Mouse (Mus musculus): ENCODE results near the gene Dennd1a.

Gene Dennd1a

DNA sequence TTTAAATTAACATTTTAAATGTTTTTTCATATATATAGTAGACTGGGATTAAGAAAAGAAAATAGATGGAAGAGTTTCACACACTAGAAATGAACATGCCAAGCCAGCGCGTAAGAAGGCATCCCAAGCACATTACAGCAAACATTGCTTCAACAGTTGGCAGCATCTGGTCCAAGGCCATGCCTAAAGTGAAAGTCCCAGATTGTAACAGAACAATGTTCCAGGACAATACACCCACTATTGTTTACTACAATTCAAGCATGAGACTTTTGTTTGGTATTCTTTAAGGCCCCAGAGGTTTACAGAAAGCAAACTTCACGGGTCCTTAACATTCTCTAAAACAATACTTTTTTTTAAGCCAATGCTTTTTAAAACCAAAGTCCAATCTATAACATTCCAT is 124.7 kb downstream of the Dennd1a start:
- DNase-seq: no peak

DNA sequence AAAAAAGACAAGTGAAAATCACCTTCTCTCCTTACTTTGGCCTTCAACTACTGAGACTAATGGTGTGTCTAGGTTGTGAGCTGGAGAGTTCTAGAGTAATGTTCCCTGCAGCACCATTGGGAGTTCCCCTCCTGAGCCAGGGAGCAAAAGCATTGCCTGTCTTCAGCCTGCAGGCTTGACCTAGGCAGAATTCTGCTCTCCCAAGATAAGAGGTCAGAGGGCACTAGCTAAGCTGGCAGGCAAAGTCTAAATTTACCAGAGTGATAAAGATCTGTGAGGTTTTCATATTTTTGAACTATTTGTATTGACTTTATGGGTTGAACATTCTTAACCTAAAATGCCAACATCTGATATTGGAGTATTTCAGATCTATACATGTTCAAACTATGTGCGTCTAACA is 125.7 kb downstream of the Dennd1a start:
- no peak for DNase-seq

DNA sequence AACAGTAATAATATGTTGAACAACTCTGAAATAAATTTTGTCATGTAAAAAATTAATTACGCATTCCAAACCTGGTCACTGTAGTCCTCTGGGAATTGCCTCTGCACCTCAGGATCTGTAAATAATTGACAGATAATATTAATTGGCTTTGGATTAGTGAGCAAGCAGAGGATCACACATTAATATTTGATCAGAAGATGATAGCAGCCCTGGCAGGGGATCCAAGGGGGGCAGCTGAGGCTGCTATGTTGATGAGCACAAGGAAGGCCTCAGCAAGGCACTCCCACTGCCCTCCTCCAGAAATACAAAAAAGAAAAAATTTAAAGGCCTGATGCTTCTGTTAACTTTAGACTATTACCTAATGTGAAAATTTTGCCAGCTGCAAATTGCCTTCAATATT is 127.5 kb downstream of the Dennd1a start:
- no peak for DNase-seq

DNA sequence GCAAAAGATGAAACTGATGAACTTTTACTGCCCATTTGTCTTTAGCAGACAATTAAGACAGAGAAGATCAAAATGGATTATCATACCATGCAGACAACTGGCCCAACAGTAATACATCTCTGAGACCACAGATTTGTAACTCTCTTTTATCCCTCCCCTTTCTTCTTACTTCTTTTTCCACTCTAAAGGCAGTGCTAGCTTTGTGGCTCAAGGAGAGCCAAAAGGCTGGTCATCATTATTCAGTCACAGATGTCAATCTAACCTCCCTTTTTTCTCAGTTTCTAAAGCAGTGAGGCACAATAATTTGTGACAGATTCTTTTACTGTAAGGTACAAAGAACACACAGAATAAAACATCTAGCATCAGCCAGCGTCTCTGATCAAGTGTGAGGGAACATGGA is 130.2 kb downstream of the Dennd1a start:
- DNase-seq: no peak

DNA sequence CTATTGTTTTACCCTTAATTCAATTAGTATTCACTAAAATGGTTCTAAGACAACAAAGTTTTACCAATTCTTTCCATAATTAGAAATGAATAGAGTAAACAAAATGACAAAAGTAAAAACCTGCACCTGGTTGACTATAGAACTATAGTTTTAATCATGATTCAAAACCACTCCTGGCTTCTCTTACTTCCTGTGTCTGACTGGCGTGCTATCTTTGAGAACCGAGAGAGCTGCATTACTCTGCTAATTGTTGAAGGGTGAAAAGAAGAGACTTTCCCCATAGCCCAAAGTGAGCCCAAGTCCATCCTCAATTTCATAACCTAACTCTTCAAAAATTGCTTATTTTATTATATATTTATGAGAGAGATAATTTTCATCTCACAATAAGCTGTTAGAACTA is 131.2 kb downstream of the Dennd1a start:
- DNase-seq: no peak

DNA sequence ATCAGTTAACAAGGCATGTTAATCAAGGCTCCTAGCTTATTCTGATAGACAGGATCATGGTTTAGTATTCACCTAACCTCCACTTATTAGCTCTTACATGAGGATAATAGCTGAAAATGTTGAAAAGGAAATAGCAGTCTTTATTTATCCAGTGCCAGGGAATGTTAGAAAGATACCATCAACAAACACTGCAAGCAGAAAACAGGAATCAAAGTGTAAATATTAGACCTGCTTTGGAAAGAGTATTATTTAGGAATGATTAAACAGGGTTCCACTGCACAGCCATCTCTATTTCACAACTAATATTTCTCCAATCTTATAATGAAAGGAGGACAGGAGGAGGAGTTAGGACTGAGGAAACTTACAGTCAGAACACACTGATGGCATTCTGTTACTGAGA is 142.4 kb downstream of the Dennd1a start:
- no peak for DNase-seq

DNA sequence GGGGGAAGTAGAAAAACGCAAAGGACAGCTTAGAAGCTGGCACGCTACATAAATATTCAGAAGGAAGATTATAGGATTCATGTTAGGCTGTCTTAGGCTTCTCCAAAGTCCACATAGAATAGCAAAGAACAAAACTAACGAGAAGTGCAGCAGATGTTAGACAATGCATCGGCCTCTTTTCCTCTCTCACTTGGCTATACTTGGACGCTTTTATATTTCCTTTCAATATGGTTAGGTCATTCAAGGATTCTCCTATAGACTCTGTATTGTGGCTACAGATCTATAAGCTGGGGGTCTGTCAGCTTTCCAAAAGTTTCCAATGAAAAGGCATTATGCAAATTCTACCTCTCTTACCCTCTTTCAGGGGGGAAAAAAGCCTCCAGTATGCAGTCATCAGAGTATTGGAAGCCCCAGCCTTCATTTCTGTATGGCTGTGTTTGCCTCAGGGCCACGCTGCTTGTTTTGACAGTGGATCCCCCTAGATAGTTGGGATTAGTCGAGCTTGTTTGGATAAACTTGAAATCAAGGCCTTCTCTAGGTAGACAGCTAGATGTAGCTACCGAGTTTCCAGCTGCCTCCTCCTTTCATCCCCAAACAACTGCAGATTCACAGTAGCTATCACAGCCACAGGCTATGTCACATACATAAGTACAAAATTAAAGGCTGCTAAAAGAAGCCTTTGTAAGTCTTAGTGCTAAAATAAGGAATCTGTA is 143.0 kb downstream of the Dennd1a start:
- DNase-seq: no peak

DNA sequence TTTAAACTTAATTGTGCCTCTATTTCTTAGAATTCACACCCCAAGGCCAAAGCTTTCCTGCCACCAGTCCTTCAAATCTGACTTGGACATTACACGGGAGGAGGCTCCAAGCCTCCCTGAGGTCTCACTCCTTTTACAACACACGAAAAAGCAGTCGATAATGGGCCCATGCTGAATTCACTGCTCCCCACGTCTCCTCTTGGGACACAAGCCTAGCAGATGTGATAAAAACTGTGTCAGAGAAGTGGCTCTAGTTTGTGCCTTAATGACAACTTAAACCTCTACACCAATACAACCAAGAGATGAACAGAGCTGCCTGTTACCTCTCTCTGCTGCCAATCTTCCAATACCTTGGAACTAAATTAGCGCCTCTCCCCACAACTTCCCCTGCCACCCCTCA is 144.3 kb downstream of the Dennd1a start:
- DNase-seq: no peak

DNA sequence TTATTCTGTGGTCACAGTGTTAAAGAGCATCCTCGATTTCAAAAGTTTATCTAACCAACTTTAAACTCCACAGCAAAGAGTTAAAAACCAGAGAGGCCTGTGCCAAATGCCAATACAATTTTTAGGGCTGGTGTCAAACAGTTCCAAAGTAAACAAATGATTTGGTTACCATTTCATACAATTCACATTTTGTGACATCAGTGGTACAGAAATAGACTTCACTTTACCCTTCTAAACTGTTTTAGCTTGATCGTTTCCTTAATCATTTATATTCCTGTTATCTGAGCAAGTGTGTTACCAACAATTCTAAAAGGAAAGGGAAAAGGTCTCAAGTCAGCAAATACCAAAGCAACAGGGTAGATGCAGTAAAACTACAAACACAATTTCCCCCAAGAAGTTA is 145.0 kb downstream of the Dennd1a start:
- no peak for DNase-seq

DNA sequence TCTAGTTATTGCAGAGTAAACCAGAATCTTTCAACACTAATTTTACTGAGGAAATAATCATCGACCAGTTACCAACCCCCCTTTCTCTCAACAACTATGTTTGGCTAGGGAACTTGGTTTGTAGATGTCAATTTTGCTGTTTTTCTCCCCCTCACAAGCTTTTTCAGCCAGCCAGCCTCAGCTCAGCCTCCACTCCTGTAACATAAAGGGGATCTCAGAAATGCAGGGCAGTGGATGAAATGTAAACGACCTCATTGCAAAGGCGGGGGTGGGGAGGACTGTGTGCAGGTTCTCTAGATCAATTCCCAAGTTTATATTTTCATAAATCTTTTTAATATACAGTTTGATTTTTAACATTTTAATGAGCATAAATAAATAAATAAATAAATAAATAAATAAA is 147.7 kb downstream of the Dennd1a start:
- no peak for DNase-seq

DNA sequence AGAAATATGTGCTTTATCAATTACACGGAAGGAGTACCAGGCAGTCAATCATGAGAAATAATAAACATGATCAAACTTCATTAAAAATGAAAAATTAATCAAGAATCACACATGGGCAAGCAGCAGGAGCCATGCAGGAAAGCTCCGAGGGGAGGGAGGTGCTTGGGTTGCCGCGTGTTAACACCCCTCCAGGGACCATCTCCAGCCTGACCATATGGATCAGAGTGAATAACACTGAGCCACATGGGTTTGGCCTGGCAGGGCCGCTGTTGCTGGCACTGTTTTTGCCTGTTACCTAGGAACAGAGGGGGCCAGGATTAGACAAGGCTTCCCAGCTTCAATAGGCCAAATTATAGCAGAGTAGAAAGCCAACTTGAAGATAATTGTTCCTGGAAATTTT is 150.1 kb downstream of the Dennd1a start:
- DNase-seq: no peak

DNA sequence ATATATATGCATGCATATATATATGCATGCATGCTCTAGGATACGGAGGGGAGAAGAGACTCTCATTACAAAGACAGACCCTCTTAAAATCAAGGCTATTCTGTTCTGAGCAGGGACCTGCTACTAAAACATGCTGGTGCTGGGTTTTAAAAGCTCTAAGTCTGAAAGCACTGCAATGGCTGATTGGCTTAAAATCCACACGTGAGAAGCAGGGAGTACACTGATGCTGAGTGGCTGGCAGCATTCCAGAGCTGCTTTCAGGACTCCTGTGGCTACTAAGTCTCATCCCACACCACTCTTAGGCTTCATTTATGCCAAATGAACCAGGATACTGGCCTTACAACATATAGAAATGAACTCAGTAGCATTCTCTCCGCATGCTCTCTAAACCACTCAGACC is 151.8 kb downstream of the Dennd1a start:
- DNase-seq: no peak

DNA sequence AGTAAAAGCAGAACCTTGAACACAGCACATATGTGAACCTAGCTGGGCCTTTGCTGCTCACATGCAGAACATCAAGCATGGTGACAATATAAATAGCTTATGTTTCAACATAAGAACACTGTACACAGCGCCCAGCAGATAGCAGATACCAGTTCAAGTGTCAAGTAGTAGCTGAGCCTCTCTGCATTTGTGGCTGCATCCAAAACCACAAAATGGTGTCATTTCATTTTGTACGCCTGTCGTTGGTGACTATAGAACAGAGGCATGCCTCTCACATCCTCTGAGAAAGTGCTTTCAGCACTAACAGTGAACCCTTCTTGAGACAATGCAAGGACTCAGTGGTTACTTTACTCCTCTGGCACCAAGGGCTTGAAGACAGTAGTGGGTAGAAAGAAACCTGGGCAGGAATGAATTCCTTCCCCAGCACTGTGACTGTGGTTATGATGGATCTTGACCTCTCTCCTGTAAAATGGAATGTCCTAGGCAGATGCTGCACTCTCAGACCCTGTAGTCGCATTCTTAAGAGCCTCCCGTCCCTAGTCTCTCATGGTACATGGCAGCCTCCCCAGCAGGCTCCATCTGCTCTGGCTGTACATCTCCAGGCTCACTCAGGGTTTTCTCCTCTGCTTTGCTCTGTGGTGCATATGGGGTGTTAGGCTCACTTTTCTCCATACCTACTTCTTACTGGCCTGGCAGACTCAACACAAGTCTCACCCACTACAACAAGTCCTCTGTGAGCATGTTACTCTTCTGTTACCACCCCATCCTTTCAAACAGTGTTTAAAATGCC is 154.0 kb downstream of the Dennd1a start:
- no peak for DNase-seq

DNA sequence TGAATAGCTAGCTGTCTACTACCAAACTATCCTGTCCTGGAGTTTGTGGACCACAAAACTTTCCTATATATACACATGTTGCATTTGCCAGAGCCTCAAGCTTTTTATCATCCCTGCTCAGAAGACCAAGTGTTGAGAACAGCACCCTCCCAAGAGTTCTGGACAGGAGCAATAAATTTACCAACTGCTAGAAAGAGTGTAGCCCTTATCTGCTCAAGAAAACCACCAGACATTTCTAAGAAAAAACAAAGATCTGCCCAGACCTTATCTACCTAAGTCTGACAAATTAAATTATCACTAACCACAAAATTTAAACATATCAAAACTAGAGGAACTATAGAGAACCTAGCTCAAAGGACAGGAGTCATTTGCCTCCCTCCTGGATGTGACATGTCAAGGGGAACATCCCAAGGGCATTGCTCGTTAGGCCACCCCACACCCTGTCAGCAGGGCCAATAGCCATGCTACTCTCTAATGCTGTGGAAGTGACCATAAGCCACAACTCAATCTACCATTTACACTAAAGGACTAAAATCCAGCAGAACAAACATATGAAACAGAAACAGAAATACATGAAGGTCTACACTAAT is 154.9 kb downstream of the Dennd1a start:
- no peak for DNase-seq

DNA sequence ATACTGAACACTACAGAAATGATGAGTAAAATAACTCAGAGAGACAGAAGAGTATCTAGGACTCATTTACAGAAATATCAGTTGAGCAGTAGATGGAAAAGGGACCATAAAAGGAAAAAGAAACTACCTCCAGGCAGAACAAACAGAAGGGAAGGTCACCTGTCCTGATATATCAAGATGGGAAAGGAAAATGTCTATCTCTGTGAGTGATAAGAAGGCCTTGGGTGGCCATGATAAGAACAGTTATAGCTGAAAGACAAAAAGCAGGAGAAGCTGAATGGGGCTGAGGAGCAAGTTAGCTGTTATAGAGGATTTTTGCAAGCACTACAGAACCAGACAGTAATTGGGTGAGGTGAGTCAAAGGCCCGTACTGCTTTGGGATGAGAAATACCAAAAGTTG is 155.7 kb downstream of the Dennd1a start:
- DNase-seq: no peak

DNA sequence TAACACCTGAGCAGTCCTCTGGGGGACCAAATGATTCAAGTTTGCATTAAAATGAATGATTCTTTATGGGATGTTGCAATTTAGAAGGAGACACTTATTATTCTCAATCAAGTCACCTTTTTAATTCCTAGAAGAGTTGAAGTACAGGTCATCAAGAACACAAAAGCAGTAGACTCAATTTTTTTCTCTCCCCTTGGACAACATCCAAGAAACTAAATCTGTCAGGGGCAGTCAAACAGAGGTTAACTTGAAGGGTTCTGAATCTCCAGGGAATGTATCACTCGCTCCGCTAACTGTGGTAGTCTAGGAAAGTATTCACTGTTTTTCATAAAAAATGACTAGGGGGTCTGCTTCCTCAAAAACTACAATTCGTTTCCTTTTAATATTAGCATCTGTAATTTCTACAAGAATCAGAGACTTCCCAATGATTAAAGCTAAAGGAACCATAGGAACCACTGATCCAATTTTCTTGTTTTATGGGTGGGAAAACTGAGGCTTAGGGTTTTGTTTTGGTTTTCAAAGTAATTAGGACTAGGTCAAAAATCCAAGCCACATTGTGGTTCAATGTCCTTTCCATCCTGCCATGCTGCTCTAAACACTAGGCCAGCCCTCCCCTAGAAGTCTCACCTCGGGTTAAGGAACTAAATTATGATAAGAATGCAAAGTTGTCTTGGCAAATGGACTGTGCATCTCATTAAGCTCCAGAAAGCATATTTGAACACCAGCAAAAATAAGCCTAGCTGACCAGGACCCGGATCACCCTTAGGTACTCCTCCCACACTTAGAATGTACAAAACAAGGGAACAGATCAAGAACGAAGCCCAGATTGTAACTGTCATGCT is 157.0 kb downstream of the Dennd1a start:
- DNase-seq: no peak

DNA sequence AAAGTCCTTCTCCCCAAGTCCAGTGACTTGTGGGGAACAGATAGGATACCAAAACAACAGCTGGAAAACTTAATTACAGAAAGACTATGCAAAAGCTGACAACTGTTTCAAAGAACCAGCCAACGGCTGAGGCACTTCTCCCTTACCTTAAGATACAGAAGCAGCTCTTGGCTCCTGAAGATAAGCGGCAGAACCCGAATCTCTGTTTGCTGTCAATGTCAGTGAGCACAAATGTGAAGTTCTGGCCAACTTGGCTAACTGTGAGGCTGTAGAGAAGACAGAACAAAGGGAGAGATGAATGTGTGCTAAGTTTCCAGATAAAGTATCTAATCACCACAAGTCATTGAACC is 160.8 kb downstream of the Dennd1a start:
- no peak for DNase-seq

DNA sequence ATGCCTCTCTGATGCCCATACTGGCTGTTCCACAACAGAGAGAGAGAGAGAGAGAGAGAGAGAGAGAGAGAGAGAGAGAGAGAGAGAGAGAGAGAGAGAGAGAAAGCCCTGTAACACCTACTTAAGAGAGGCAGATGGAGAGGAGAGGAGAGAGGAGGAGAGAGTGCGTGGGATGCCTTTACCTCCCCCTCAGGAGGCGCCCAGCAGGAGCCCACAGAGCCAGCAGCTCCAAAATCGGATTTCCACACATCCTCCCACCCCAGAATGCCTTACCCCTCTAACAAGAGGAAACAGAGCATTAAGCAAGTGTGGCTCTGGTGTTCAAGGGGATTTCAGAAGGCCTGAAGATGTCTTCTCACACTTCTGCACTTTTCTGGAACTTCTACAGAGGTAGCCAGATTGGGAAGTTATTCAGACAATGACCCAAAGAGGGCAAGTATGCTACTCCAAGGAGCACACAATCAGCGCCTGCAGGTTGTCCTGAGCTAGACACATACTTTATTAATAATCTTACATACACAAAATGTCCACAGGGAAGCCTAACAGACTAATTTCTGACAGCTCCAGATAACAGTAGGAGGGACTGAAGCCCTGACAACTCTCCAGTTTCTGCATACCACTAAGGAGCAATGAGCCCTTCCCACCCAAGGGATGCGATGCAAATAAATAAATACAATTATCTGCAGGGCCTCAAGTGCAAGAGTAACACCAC is 161.4 kb downstream of the Dennd1a start:
- no peak for DNase-seq

DNA sequence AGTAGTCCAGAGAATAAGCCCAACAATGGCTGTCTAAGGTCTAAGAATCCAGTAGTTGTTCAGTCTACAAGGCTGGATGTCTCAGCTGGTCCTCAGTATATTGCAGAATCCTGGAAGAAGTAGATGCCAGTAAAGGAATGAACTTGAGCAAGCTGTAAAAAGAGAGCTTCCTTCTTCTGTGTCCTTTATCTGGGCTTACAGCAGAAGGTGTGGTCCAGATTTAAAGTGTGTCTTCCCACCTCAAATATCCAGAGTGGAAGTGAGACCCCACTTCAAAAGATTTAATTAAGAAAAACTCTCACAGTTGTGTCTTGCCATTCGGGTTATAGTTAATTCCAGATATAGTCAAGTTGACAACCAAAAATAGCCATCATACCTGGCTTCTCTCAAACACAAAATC is 162.5 kb downstream of the Dennd1a start:
- DNase-seq: no peak

DNA sequence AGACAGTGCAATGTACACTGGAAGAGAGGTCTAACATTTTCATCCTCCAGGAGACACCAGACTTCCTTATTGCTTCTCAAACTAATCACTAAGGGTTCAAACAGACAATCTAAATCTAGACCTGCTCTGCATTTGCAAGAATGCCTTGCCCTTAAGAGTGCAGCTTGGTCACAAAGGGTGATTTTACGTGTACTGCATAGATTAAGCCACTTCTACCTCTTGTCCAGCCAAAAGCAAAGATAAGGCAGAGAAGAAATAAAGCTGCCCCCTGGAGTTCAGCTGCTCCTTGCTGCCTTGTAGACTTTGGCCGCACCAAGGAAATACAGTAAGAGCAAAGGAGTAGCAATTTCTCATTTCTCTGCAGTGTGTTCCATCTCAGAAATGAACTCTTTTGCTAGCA is 172.2 kb downstream of the Dennd1a start:
- no peak for DNase-seq

DNA sequence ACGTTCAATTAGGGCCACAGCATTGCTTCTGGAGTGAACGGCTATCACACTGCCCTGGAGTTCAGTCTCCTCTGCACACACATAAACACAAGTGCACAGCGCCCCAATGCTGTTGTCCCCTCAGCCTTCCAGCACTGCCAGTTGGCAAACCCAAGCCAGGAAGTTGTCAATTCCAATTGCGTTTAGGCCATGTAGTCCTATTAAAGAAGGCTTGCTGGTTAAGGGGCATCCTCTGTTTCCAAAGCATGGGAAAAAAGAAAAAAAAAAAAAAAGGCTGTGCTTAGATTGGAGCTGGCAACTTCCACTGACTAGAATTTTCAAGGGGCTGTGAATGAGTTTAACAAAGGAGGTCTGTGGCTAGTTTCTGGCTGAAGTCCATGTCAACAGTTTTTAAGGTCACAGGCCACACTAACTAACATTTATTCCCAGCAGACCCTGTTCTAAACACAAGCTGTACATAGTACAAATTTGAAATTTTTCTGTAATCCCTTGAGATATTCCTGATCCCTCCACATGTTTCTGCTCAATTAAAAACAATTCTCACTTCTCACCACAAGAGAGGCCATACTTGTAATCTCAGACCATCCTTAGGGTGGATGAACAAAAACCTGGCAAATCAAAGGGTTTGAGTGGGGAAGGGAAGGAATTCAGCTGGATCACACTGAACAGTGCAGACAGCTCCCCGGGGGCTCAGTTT is 175.4 kb downstream of the Dennd1a start:
- DNase-seq: peak; percentile 17 to 23

DNA sequence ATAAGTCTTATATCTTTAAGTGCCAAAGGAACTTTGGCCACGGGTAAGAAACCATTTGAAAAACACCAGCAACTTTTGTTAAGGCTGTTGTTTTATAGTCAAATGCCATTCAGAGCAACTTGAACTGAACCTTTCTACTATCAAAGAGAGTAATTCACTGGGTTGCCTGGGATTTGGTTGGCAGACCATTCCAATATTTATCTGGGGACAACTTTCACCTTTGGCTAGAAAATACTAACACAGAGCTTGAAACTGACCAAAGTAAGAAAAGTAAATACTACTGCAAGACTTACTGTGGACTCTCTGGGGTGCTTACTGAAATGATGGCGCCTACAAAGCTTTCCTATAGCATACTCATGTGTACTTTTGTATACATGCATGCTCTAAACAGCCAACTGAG is 178.6 kb downstream of the Dennd1a start:
- DNase-seq: no peak
